Comparison of ENCODE assay signal across 8 mouse cellular contexts in the genomic region with DNA sequence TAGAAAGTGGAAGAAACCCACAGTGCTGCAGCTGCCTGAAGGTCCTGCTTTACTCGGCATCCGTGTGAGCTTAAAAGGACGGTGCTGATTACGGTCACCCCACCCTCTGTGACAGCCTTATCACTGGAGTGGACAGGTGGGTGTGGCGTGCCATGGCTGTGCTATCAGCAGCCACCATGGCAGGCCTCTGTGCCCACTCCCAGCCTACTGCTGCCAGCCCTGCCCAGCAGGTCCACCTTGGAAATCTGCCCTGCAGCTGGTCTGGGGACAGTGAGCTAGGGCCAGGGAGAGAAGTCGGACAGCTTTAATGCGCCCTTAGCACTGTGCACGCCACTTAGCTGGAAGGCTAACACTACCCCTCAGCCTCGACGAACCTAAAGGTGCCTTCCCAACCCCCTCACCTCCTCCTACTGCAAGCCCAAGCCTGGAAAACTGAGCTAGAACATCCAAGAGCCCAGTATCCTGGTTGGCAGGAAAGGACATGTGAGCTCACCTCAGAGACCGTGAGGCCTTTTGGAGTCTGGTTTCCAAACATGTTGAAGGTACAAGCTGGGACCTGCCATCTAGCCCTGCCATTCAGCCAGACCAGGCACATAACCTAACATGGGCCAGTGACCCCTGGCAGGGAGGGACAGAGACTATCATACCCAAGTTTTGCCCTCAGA. TPM values are rescaled to one million over a fixed set of nuclear protein-coding genes. Genes with fewer than 3 reads are reported as not detected.
DNase-seq lines count a peak whose midpoint lies in the region; ATAC-seq and TF ChIP-seq lines count a peak whose summit lies in the region.

No protein-coding gene starts in this region.

- ATAC-seq in kidney, postnatal 0 days (replicated peaks; ENCODE audit: low FRiP score, low read depth), result peak; percentile 10; the same call in 1 of the 2 replicates
- ATAC-seq in erythroid progenitor cell, adult 5-6 weeks (replicated peaks; ENCODE audit: low FRiP score, poor library complexity, severe bottlenecking), result peak; percentile 89
- ATAC-seq in hindbrain, postnatal 0 days, result peak; percentile 24; the same call in 1 of the 2 replicates

- 81% methylated on average over 11 of the region's 11 CpGs for WGBS in kidney, postnatal 0 days
- WGBS in hindbrain, postnatal 0 days, result 64% methylated on average over 11 of the region's 11 CpGs
- 29% methylated on average over 11 of the region's 11 CpGs for WGBS in small intestine, adult 2 months

- no peaks in the 10 kb centered on the region for H3K9me3 ChIP-seq in kidney, postnatal 0 days (replicated peaks; ENCODE audit: low read length)
- no peaks in the 10 kb centered on the region for H3K9me3 ChIP-seq in hindbrain, postnatal 0 days (ENCODE audit: low read length)

- no peak for TF ChIP-seq CTCF in kidney, postnatal 0 days (IDR thresholded peaks at IDR 0.05; ENCODE audit: low read depth)
- TF ChIP-seq CTCF in hindbrain, postnatal 0 days (IDR thresholded peaks at IDR 0.05; ENCODE audit: low read depth), result no peak
- no peak for TF ChIP-seq CTCF in small intestine, adult 2 months (IDR thresholded peaks at IDR 0.05; ENCODE audit: extremely low read depth, insufficient read length, insufficient replicate concordance, low read depth, low read length)

- H3K4me2 ChIP-seq in kidney, postnatal 0 days (ENCODE audit: low read length), result no peak overlapping the region
- H3K4me2 ChIP-seq in hindbrain, postnatal 0 days (ENCODE audit: low read depth, low read length), result no peak overlapping the region

- peaks cover 30% of the 10 kb centered on the region for H3K36me3 ChIP-seq in kidney, postnatal 0 days (ENCODE audit: insufficient read depth, low read length)
- peaks cover 23% of the 10 kb centered on the region for H3K36me3 ChIP-seq in hindbrain, postnatal 0 days (ENCODE audit: insufficient read depth, low read length)
- H3K36me3 ChIP-seq in small intestine, adult 2 months (ENCODE audit: control insufficient read depth, insufficient read depth, low read length), result peaks cover 25% of the 10 kb centered on the region

- H3K9ac ChIP-seq in kidney, postnatal 0 days (ENCODE audit: low read depth, low read length), result no peak overlapping the region
- no peak overlapping the region for H3K9ac ChIP-seq in hindbrain, postnatal 0 days (replicated peaks; ENCODE audit: low read length)

- no peaks in the 10 kb centered on the region for H3K27me3 ChIP-seq in kidney, postnatal 0 days (ENCODE audit: insufficient read depth, low read length)
- no peaks in the 10 kb centered on the region for H3K27me3 ChIP-seq in hindbrain, postnatal 0 days (ENCODE audit: insufficient read depth, low read length)
- H3K27me3 ChIP-seq in small intestine, adult 2 months (ENCODE audit: control insufficient read depth, insufficient read depth, low read length), result no peaks in the 10 kb centered on the region

- no peak for TF ChIP-seq POLR2A in small intestine, adult 2 months (IDR thresholded peaks at IDR 0.05; ENCODE audit: low read depth, low read length)

- H3K4me3 ChIP-seq in kidney, postnatal 0 days (replicated peaks; ENCODE audit: low read depth, low read length), result no peak overlapping the region
- H3K4me3 ChIP-seq in hindbrain, postnatal 0 days (ENCODE audit: low read length), result no peak overlapping the region
- H3K4me3 ChIP-seq in small intestine, adult 2 months (ENCODE audit: low read depth, low read length), result peak overlapping the region; percentile 0; the same call in 1 of the 2 replicates

- H3K27ac ChIP-seq in kidney, postnatal 0 days, result no peak overlapping the region
- H3K27ac ChIP-seq in hindbrain, postnatal 0 days, result 0 out of 2 replicates have a peak overlapping the region, but pooled peaks have one; percentile 27
- H3K27ac ChIP-seq in small intestine, adult 2 months (ENCODE audit: insufficient read depth, low read depth, low read length), result peak overlapping the region; percentile 81

- DNase-seq in kidney, postnatal 0 days (ENCODE audit: low spot score), result no peak
- DNase-seq in kidney, adult 11 months, result no peak
- no peak for DNase-seq in hindbrain, postnatal 0 days (ENCODE audit: low spot score)
- DNase-seq in thymus, postnatal 0 days (ENCODE audit: low spot score), result no peak
- no peak for DNase-seq in yolk sac, embryonic 10.5 days (ENCODE audit: low spot score)
- no peak for DNase-seq in frontal cortex, postnatal 10 days (ENCODE audit: low spot score in 2 of 2)

- no peaks in the 10 kb centered on the region for H3K4me1 ChIP-seq in kidney, postnatal 0 days (replicated peaks; ENCODE audit: insufficient read depth, low read length)
- no peaks in the 10 kb centered on the region for H3K4me1 ChIP-seq in hindbrain, postnatal 0 days (ENCODE audit: insufficient read depth, low read length)
- H3K4me1 ChIP-seq in small intestine, adult 2 months (ENCODE audit: control insufficient read depth, insufficient read depth, insufficient read length, low read length), result peaks cover 19% of the 10 kb centered on the region

RNA-seq across cellular contexts. Expression of a gene that starts 6.4 kb away (rescaled TPM):
- polyA plus RNA-seq in kidney, postnatal 0 days (2015; fragmentation: Nextera tagmentation; extraction: Ambion mirVana), result not detected in 2 replicates
- total RNA-seq in erythroid progenitor cell, adult 5-6 weeks (2015; ENCODE audit: low replicate concordance), result not detected in 2 replicates
- not detected in 2 replicates for total RNA-seq in erythroid progenitor cell, adult 5-6 weeks (2017; ENCODE audit: low replicate concordance)
- total RNA-seq in hindbrain, postnatal 0 days (2014; rRNA removed), result not detected in 2 replicates
- not detected in 2 replicates for polyA plus RNA-seq in hindbrain, postnatal 0 days (2015; fragmentation: Nextera tagmentation; extraction: Ambion mirVana)
- polyA plus RNA-seq in small intestine, adult 2 months (2012; rRNA removed), result 0.42 TPM in 1 of 2 replicates, not detected in the other
- polyA plus RNA-seq in thymus, postnatal 0 days (2015; fragmentation: Nextera tagmentation; extraction: Ambion mirVana), result not detected in 2 replicates

RNA-seq across cellular contexts. Expression of a gene that starts 15.0 kb away (rescaled TPM):
- 53.0 and 61.1 TPM in 2 replicates for polyA plus RNA-seq in kidney, postnatal 0 days (2015; fragmentation: Nextera tagmentation; extraction: Ambion mirVana)
- total RNA-seq in erythroid progenitor cell, adult 5-6 weeks (2015; ENCODE audit: low replicate concordance), result 176 and 189 TPM in 2 replicates
- 200 and 217 TPM in 2 replicates for total RNA-seq in erythroid progenitor cell, adult 5-6 weeks (2017; ENCODE audit: low replicate concordance)
- total RNA-seq in hindbrain, postnatal 0 days (2014; rRNA removed), result 120 and 127 TPM in 2 replicates
- polyA plus RNA-seq in hindbrain, postnatal 0 days (2015; fragmentation: Nextera tagmentation; extraction: Ambion mirVana), result 105 and 110 TPM in 2 replicates
- 31.8 and 61.6 TPM in 2 replicates for polyA plus RNA-seq in small intestine, adult 2 months (2012; rRNA removed)
- polyA plus RNA-seq in thymus, postnatal 0 days (2015; fragmentation: Nextera tagmentation; extraction: Ambion mirVana), result 34.2 and 37.6 TPM in 2 replicates

RNA-seq across cellular contexts. Expression of a gene that starts 49.5 kb away (rescaled TPM):
- 13.8 and 16.0 TPM in 2 replicates for polyA plus RNA-seq in kidney, postnatal 0 days (2015; fragmentation: Nextera tagmentation; extraction: Ambion mirVana)
- 6.7 and 11.9 TPM in 2 replicates for total RNA-seq in erythroid progenitor cell, adult 5-6 weeks (2015; ENCODE audit: low replicate concordance)
- 10.9 and 12.5 TPM in 2 replicates for total RNA-seq in erythroid progenitor cell, adult 5-6 weeks (2017; ENCODE audit: low replicate concordance)
- total RNA-seq in hindbrain, postnatal 0 days (2014; rRNA removed), result 18.9 and 19.1 TPM in 2 replicates
- 14.5 and 15.7 TPM in 2 replicates for polyA plus RNA-seq in hindbrain, postnatal 0 days (2015; fragmentation: Nextera tagmentation; extraction: Ambion mirVana)
- 6.2 and 8.6 TPM in 2 replicates for polyA plus RNA-seq in small intestine, adult 2 months (2012; rRNA removed)
- polyA plus RNA-seq in thymus, postnatal 0 days (2015; fragmentation: Nextera tagmentation; extraction: Ambion mirVana), result 20.1 and 22.8 TPM in 2 replicates

RNA-seq across cellular contexts. Expression of a gene that starts 49.5 kb away (rescaled TPM):
- 45.0 and 53.6 TPM in 2 replicates for polyA plus RNA-seq in kidney, postnatal 0 days (2015; fragmentation: Nextera tagmentation; extraction: Ambion mirVana)
- total RNA-seq in erythroid progenitor cell, adult 5-6 weeks (2015; ENCODE audit: low replicate concordance), result 80.1 and 96.9 TPM in 2 replicates
- total RNA-seq in erythroid progenitor cell, adult 5-6 weeks (2017; ENCODE audit: low replicate concordance), result 118 and 123 TPM in 2 replicates
- total RNA-seq in hindbrain, postnatal 0 days (2014; rRNA removed), result 33.1 and 44.4 TPM in 2 replicates
- polyA plus RNA-seq in hindbrain, postnatal 0 days (2015; fragmentation: Nextera tagmentation; extraction: Ambion mirVana), result 25.7 and 28.5 TPM in 2 replicates
- polyA plus RNA-seq in small intestine, adult 2 months (2012; rRNA removed), result 116 and 240 TPM in 2 replicates
- polyA plus RNA-seq in thymus, postnatal 0 days (2015; fragmentation: Nextera tagmentation; extraction: Ambion mirVana), result 53.3 and 60.3 TPM in 2 replicates

Comparison
In these comparisons a context has a peak if more than half of its experiments do, and no peak if none do; other contexts are left out.
1. ATAC-seq: peak in every context shown above with its lines; median percentile 89 in erythroid progenitor cell, adult 5-6 weeks; 24 in hindbrain, postnatal 0 days; 10 in kidney, postnatal 0 days.